Mouse (Mus musculus): ENCODE results near the gene H2-K1. TPM values are rescaled to one million over a fixed set of nuclear protein-coding genes. Genes with fewer than 3 reads are reported as not detected.
"Not testable (repeated sequence)": the region's sequence is repeated elsewhere in the genome, so short reads cannot be mapped to it uniquely, and the experiment has no call there.

The H2-K1 gene
- polyA plus RNA-seq, 1 experiment from 2014 or later, result 569 TPM

DNA sequence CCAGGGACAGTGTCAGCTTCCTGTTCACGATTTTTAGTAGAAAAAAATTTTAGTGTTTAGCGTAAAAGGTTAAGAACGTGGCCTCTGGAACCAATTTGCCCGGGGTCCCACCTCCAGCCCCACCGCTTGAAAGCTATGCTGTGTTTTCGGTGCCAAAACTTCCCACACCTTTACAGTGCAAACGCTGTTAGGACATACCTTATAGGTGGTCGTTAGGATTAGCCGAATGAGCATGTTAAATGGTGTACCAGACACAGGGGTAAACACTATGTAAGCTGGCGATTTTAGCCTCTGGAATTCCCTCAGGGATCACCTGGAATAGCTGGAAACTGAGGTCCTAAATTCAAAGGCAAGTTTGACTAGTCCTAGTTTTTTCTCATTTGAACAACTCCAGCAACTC lies 43.8 kb downstream of the H2-K1 start:
- DNase-seq (ENCODE audit: low spot score), result no peak

DNA sequence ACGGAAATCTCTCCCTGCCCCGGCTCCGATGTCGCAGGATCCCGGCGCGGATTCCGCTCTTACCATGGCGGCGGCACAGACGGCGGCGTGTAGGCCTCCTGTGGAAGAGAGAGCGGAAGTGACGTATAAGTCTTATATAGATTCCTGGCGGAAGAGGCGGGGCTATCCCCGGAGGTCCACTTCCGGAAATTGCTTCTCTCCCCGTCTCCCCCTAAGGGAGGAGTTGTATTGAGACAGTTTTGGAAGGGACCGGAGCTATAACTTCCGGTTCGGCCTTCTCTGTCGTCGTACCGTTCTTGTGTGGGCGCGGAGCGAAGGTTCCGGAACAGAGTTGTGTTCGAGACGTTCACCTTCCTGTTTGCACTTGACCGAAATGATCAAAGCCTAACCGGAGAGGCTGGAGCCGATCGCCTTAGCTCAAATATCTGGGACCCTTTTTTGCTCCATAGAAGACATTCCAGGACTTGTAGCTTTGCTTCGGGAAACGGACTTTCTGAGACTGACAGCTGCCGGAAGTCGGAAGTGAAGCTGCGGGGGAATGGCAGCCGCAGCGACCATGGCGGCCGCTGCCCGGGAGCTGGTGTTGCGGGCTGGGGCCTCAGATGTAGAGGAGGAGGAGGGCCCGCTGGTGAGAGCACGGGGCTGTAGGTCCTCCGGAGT lies 44.5 kb downstream of the H2-K1 start, which contains the start of the genes Vps52 and Rps18:
Gene Vps52, plus strand, starts transcription at position 258 of the 660 bp plus-strand sequence.
Gene Rps18, minus strand, starts transcription at position 447 of the 660 bp plus-strand sequence.
- peak; percentile 98 for DNase-seq (ENCODE audit: low spot score)

DNA sequence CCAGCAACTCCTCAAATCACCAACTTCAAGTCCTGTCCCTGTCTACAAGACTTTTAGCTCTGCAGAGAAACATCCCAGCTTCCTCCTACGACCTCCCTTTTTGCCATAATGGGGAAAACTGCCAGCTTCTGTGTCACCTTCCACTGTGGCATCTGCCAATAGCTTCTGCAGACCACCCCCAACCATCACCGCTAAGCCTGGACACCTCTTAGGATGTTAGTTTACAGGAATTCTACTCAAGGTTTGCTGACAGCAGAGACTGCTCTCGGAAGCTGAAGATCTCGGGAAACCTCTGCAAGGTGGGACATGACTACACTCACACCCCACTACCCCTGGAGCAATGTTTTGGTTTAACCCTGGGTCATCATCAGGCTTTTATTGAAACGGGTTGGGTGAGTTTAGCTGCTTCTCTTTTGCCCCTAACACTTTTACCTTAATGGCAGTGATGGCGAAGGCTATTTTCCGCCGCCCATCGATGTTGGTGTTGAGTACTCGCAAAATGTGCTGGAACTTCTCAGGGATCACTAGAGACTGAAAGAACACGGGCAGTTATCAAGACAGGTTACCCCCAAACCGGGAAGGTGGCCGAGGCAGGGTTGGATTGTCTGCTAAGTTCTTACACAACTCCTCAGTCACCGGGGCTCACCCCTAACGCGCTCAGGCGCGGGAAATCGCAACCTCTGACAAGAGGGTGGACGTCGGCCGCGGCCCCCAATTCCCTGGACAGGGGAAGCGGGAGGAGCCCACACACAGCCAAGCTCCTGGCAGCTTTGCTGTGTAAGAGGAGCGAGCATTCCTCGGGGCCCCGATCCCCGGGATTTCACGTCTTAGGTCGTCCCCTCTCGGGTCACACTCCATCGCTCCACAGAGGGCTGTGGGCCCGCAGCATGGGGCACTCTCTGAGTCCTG lies 45.2 kb downstream of the H2-K1 start:
- DNase-seq (ENCODE audit: low spot score), result no peak

DNA sequence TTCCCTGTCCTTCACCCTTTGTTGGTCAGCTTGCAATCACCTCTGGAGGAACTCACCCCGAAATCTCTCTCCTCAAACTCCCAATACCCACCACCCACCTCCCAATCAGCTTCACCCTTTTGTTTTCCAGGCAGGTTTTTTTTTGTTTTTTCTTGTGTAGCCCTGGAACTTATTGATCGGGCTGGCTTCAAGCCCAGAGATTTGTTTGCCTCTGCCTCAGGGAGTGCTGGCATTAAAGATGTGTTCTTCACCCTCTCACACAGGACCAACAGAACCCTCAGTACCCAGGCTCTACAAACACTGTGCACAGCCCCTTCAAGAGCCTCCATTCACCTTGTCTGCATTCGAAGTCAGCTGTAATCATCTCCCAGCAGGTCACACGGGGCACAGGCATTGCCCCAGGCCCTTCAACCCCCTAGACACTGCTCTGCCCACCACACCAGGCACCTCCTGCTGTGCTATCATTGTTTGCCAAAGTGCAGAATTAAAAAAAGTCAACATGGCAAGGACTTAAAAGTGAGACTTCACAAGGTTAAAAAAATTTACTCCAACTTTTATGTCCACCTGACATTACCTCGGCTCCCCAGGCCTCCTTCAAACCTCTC lies 46.1 kb downstream of the H2-K1 start:
- DNase-seq (ENCODE audit: low spot score), result no peak

DNA sequence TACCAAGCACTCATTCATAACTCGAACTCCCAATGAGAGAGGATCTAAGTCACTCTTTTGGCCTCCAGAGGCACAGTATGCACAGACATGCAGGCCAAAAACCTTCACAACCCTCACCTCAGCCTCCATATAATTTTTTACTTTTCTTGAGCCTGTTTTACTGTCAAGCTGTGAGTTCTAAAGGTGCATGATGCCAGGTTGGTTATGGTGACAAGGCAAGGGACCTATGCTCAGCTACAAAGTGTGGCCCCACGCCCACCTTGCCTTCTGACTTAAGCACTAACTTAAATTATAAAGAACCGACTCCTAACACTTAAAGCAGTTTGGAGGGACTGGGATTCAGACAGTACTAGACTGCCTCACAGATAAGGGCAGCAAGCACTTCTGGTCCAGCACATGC lies 46.8 kb downstream of the H2-K1 start:
- no peak for DNase-seq (ENCODE audit: low spot score)

DNA sequence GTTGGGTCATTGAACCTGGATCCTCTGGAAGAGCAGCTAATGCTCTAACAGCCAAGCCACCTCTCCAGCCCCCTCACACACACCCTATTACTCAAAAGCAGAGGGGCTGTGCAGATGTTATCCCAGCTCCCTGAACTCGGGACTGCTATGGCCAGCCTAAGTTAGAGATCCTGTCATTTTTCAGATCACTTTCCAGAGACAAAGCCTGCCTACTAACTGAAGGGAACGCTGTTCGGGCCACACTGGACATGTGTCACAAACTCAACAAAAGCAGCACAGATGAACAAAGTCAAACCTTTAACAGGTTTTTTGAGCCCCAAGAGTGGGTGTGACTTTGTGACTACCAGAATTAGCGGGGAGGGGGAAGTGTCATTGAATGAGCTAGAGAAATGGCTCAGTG lies 47.3 kb downstream of the H2-K1 start:
- no peak for DNase-seq (ENCODE audit: low spot score)

DNA sequence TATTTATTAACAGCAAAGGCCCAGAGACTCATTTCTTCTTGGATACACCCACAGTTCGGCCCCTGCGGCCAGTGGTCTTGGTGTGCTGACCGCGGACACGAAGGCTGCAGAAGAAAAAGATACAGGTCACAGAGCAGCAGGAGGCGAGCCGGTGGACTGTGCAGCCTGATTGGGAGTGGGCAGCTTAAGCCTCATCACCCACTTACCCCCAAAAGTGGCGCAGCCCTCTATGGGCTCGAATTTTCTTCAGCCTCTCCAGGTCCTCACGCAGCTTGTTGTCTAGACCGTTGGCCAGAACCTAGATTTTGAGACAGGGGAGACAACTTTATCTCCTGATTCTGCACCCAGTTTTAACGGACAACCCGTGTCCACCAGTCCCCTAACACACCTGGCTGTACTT lies 48.1 kb downstream of the H2-K1 start:
- DNase-seq (ENCODE audit: low spot score), result not testable (repeated sequence)

DNA sequence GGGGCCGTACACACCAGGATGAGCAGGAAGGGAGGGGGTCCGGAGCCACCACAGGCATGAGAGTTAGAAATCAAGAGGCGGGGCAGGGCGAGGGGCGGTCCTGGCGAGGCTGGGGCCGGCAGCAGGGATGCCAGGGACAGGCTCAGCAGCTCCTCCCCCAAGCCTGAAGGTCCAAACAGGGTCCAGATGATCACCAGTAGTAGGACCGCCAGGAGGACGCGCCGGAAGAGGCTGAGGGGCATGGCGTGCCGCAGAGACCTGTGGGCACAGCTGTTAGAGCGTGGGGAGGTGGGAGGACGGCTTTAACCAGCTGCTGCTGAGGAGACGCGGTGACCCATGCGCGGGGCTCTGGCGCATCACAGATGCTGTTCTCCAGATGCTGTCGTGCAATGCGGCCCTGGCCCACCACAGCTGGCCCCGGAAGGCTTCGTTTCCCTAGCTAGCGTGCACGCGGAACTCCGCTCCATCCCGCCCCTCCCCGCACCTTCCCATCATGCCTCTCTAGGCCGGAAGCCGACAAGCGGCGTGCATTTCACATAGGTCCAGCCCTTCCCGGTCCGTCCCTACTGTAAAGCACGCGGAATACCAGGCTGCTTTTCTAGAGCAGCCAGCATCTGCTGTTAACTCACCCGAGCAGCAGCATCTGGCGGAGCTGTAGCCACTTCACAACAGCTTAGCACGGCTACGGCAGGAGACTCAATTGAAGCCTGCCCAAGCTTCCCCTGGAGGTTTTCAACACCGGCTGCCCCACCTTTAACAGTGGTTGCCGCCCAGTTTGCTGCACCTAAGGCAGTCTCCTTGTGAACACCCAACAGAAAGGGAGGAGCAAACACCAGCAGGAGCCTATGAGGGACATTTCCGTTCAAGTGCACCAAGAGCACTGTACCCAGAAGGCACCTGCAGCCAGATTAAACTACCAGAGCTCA lies 48.9 kb downstream of the H2-K1 start, which contains the start of gene B3galt4:
Gene B3galt4, minus strand, starts transcription at position 468 of the 926 bp plus-strand sequence.
- peak; percentile 86 for DNase-seq (ENCODE audit: low spot score)

DNA sequence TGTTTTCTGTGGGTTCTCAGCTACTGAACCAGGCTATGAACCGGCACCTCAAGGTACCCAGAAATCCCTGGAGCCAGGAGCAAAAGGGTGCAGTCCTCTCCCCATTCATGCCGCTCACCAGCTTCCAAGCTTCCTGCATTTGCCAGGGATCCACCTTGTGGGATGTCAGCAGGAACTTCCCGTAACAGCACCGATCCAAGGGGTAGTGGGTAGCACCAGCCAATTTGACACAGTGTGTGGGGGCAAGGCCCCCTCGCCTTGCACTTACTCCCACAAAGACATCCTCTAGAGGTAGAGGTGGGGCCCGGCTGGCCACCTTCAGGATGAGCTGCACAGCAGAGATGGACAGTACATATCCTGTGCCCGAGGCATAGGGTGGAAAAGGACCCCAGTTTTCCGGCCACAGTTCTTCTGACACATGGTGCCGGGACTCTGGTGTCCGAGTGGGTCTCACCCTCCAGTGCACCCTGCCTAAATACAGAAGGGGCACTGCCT lies 50.0 kb downstream of the H2-K1 start:
- DNase-seq (ENCODE audit: low spot score), result no peak

DNA sequence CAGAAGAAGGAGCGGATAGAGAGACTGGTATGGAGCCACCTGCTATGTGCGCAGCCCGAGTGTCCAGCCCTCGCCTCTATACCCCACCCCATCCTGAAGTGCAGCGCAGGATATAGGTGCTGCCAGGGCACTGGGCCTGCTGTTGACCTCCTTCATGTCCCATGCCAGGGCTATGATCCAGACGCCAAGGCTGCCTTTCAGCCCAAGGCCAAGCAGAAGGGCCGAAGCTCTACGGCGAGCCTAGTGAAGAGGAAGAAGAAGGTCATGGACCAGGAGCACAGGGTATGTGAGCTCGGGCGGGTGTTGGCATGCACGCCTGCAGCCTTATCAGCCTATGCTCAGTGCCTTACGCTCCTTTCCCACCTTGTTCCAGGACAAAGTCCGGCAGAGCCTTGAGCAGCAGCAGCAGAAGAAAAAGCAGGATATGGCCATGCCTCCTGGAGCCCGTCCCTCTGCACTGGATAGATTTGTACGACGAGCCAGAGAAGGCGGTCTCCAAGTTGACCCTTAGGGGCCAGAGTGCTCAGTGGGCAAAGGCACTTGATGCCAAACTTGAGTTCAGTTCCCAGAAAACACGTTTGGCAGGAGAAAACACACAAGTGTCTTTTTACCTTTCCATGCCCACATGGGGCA lies 51.1 kb downstream of the H2-K1 start:
- no peak for DNase-seq (ENCODE audit: low spot score)

DNA sequence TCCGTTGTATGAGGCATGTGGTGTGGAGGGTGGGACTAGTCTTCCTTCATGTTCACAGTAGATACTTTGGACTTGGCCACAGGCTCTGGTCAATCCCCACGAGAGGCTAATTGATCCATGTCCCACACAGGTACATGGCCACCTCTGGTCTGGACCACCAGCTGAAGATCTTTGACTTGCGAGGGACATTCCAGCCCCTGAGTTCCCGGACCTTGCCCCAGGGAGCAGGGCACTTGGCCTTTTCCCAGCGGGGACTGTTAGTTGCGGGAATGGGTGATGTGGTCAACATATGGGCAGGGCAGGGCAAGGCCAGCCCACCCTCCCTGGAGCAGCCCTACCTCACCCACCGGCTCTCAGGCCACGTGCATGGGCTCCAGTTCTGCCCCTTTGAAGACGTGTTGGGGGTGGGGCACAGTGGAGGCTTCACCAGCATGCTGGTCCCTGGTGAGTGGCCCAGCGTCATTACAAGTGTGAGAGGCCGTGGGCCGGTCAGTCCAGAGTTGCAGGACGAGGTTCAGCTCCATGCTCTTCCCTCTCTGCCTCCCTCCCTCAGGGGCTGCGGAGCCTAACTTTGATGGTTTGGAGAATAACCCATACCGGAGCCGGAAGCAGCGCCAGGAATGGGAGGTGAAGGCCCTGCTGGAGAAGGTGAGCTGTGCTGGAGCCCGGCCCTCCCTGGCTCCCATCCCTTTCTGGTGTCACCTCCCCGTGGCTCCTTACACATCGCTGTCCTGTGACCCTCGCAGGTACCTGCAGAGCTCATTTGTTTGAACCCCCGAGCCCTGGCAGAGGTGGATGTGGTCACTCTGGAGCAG lies 51.9 kb downstream of the H2-K1 start:
- DNase-seq (ENCODE audit: low spot score), result no peak

DNA sequence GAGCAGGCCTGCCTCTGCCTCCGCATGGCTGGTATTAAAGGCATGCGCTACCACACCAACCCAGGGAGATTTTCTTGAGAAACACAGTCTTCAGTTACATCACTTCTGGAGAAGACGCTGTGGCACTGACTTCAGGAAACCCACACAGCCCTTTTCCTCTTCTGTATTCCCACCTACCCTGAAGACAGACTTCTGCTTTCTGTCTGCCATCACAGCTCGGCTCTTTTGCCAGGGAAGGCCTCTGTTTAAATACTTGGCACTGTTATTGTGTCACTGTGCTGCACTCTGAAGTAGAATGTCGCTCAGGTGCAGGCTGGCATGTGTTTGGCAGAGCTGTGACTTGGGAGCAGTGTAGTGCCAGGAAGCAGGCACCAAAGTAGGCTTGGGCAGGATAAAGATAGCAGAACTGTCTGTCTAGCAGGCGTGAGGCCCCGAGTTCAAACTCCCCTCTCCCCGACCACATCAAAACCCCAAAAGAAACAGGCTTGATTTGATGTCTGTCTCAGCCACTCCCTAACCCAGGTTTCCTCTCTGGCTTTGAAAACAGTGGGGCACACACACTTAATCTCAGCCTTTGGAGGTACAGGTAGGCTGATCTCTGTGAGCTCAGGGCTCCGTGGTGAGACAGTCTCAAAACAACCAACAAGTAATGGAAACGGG lies 52.6 kb downstream of the H2-K1 start:
- DNase-seq (ENCODE audit: low spot score), result peak; percentile 78

MicroRNA genes within 50 kb of the gene (microRNA counts, 519-probe panel; counts per million panel counts)
- microRNA mmu-miR-219, result 473 counts per million, percentile 71 among the panel's probes with 10 or more counts

Small RNAs within 50 kb of the gene (microRNA-seq; reads per million reads assigned to microRNA genes)
- not detected for gene Mir219a-1 (ENCODE audit: borderline number of aligned reads)
- not detected for gene Mir219c (ENCODE audit: borderline number of aligned reads)

Other genes starting within 250 kb of the H2-K1 start
- gene Rab11b, start 239.8 kb downstream of the H2-K1 start, polyA plus RNA-seq (2015; fragmentation: Nextera tagmentation; extraction: Ambion mirVana), result 214 and 227 TPM in 2 replicates
- 28.7 and 36.7 TPM in 2 replicates for gene Angptl4, start 218.5 kb downstream of the H2-K1 start, polyA plus RNA-seq (2015; fragmentation: Nextera tagmentation; extraction: Ambion mirVana)
- gene Kank3, start 189.8 kb downstream of the H2-K1 start, polyA plus RNA-seq (2015; fragmentation: Nextera tagmentation; extraction: Ambion mirVana), result 19.1 and 22.0 TPM in 2 replicates
- 1,516 and 1,544 TPM in 2 replicates for gene Rps28, start 175.8 kb downstream of the H2-K1 start, polyA plus RNA-seq (2015; fragmentation: Nextera tagmentation; extraction: Ambion mirVana)
- gene Ndufa7, start 175.8 kb downstream of the H2-K1 start, polyA plus RNA-seq (2015; fragmentation: Nextera tagmentation; extraction: Ambion mirVana), result 464 TPM in 2 replicates
- 35.1 and 35.2 TPM in 2 replicates for gene Cd320, start 157.3 kb downstream of the H2-K1 start, polyA plus RNA-seq (2015; fragmentation: Nextera tagmentation; extraction: Ambion mirVana)
- not detected in 2 replicates for gene Gm7029, start 126.5 kb downstream of the H2-K1 start, polyA plus RNA-seq (2015; fragmentation: Nextera tagmentation; extraction: Ambion mirVana)
- gene Kifc1, start 109.7 kb downstream of the H2-K1 start, polyA plus RNA-seq (2015; fragmentation: Nextera tagmentation; extraction: Ambion mirVana), result 5.9 and 6.8 TPM in 2 replicates
- gene Platr17, start 95.2 kb downstream of the H2-K1 start, polyA plus RNA-seq (2015; fragmentation: Nextera tagmentation; extraction: Ambion mirVana), result 1.6 and 1.9 TPM in 2 replicates
- 62.9 and 67.8 TPM in 2 replicates for gene Daxx, start 90.9 kb downstream of the H2-K1 start, polyA plus RNA-seq (2015; fragmentation: Nextera tagmentation; extraction: Ambion mirVana)
- 131 and 140 TPM in 2 replicates for gene Tapbp, start 84.4 kb downstream of the H2-K1 start, polyA plus RNA-seq (2015; fragmentation: Nextera tagmentation; extraction: Ambion mirVana)
- 13.8 and 14.9 TPM in 2 replicates for gene Zbtb22, start 84.4 kb downstream of the H2-K1 start, polyA plus RNA-seq (2015; fragmentation: Nextera tagmentation; extraction: Ambion mirVana)
- gene Rgl2, start 70.8 kb downstream of the H2-K1 start, polyA plus RNA-seq (2015; fragmentation: Nextera tagmentation; extraction: Ambion mirVana), result 37.5 and 42.3 TPM in 2 replicates
- 218 and 225 TPM in 2 replicates for gene Pfdn6, start 60.0 kb downstream of the H2-K1 start, polyA plus RNA-seq (2015; fragmentation: Nextera tagmentation; extraction: Ambion mirVana)
- gene Wdr46, start 59.7 kb downstream of the H2-K1 start, polyA plus RNA-seq (2015; fragmentation: Nextera tagmentation; extraction: Ambion mirVana), result 20.6 and 25.5 TPM in 2 replicates
- 13.3 and 15.8 TPM in 2 replicates for gene B3galt4, start 48.9 kb downstream of the H2-K1 start, polyA plus RNA-seq (2015; fragmentation: Nextera tagmentation; extraction: Ambion mirVana)
- gene Vps52, start 44.5 kb downstream of the H2-K1 start, polyA plus RNA-seq (2015; fragmentation: Nextera tagmentation; extraction: Ambion mirVana), result 43.6 and 46.1 TPM in 2 replicates
- 2,265 and 2,338 TPM in 2 replicates for gene Rps18, start 44.3 kb downstream of the H2-K1 start, polyA plus RNA-seq (2015; fragmentation: Nextera tagmentation; extraction: Ambion mirVana)
- 14.5 and 20.9 TPM in 2 replicates for gene Ring1, start 24.3 kb upstream of the H2-K1 start, polyA plus RNA-seq (2015; fragmentation: Nextera tagmentation; extraction: Ambion mirVana)
- gene H2-Ke6, start 27.7 kb upstream of the H2-K1 start, polyA plus RNA-seq (2015; fragmentation: Nextera tagmentation; extraction: Ambion mirVana), result 77.4 and 82.2 TPM in 2 replicates
- 90.5 and 96.5 TPM in 2 replicates for gene Slc39a7, start 31.3 kb upstream of the H2-K1 start, polyA plus RNA-seq (2015; fragmentation: Nextera tagmentation; extraction: Ambion mirVana)
- 47.1 and 48.9 TPM in 2 replicates for gene Rxrb, start 31.5 kb upstream of the H2-K1 start, polyA plus RNA-seq (2015; fragmentation: Nextera tagmentation; extraction: Ambion mirVana)
- gene Col11a2, start 39.1 kb upstream of the H2-K1 start, polyA plus RNA-seq (2015; fragmentation: Nextera tagmentation; extraction: Ambion mirVana), result 1.1 and 1.5 TPM in 2 replicates
- gene H2-Oa, start 92.0 kb upstream of the H2-K1 start, polyA plus RNA-seq (2015; fragmentation: Nextera tagmentation; extraction: Ambion mirVana), result 55.0 and 57.1 TPM in 2 replicates
- gene H2-DMa, start 119.2 kb upstream of the H2-K1 start, polyA plus RNA-seq (2015; fragmentation: Nextera tagmentation; extraction: Ambion mirVana), result 113 and 114 TPM in 2 replicates
- gene Brd2, start 122.3 kb upstream of the H2-K1 start, polyA plus RNA-seq (2015; fragmentation: Nextera tagmentation; extraction: Ambion mirVana), result 98.3 and 107 TPM in 2 replicates
- gene H2-DMb2, start 143.0 kb upstream of the H2-K1 start, polyA plus RNA-seq (2015; fragmentation: Nextera tagmentation; extraction: Ambion mirVana), result 57.8 and 62.9 TPM in 2 replicates
- gene H2-DMb1, start 152.7 kb upstream of the H2-K1 start, polyA plus RNA-seq (2015; fragmentation: Nextera tagmentation; extraction: Ambion mirVana), result 39.8 and 42.2 TPM in 2 replicates
- gene Tap1, start 187.2 kb upstream of the H2-K1 start, polyA plus RNA-seq (2015; fragmentation: Nextera tagmentation; extraction: Ambion mirVana), result 81.6 and 87.3 TPM in 2 replicates
- 251 and 261 TPM in 2 replicates for gene Psmb9, start 187.4 kb upstream of the H2-K1 start, polyA plus RNA-seq (2015; fragmentation: Nextera tagmentation; extraction: Ambion mirVana)
- 875 and 899 TPM in 2 replicates for gene Psmb8, start 197.4 kb upstream of the H2-K1 start, polyA plus RNA-seq (2015; fragmentation: Nextera tagmentation; extraction: Ambion mirVana)
- 140 and 153 TPM in 2 replicates for gene Tap2, start 203.2 kb upstream of the H2-K1 start, polyA plus RNA-seq (2015; fragmentation: Nextera tagmentation; extraction: Ambion mirVana)
- 2.6 and 2.8 TPM in 2 replicates for gene H2-Ob, start 238.6 kb upstream of the H2-K1 start, polyA plus RNA-seq (2015; fragmentation: Nextera tagmentation; extraction: Ambion mirVana)